Mouse (Mus musculus): ENCODE measurements around the gene Ak8. TPM values are rescaled to one million over a fixed set of nuclear protein-coding genes. Genes with fewer than 3 reads are reported as not detected.

Ak8 gene
- polyA plus RNA-seq, 1 experiment = not detected

GRCm38 (mm10) chr2:28781310-28781709 is 81.3 kb downstream of the Ak8 start:
- H3K4me1 ChIP-seq = peaks cover 15% of the 10 kb centered on the region
- H3K27me3 ChIP-seq (replicated peaks) = peaks cover 70% of the 10 kb centered on the region
- H3K9me3 ChIP-seq = peaks cover 23% of the 10 kb centered on the region
- TF ChIP-seq GATA1 (IDR thresholded peaks at IDR 0.05; ENCODE audit: borderline replicate concordance, low read length) (no peak), FLI1 (IDR thresholded peaks at IDR 0.05; ENCODE audit: low read length) (no peak)
- H3K36me3 ChIP-seq (replicated peaks; ENCODE audit: low read length) = no peaks in the 10 kb centered on the region
- no peak overlapping the region for H3K4me3 ChIP-seq (replicated peaks)

- H3K36me3 ChIP-seq (replicated peaks; ENCODE audit: low read length) = no peaks in the 10 kb centered on the region
- H3K4me1 ChIP-seq = peaks cover 35% of the 10 kb centered on the region
- H3K9me3 ChIP-seq = peaks cover 16% of the 10 kb centered on the region
- H3K27me3 ChIP-seq (replicated peaks) = peaks cover 54% of the 10 kb centered on the region
- no peak overlapping the region for H3K4me3 ChIP-seq (replicated peaks)
- no peak for TF ChIP-seq FLI1 (IDR thresholded peaks at IDR 0.05; ENCODE audit: low read length)
- no peak for TF ChIP-seq GATA1 (IDR thresholded peaks at IDR 0.05; ENCODE audit: borderline replicate concordance, low read length)
Observed at GRCm38 (mm10) chr2:28786355-28787066, 86.5 kb downstream of the Ak8 start.

GRCm38 (mm10) chr2:28787067-28787619 is 87.2 kb downstream of the Ak8 start:
- peaks cover 57% of the 10 kb centered on the region for H3K27me3 ChIP-seq (replicated peaks)
- TF ChIP-seq GATA1 (IDR thresholded peaks at IDR 0.05; ENCODE audit: borderline replicate concordance, low read length) (no peak), FLI1 (IDR thresholded peaks at IDR 0.05; ENCODE audit: low read length) (no peak)
- no peak overlapping the region for H3K4me3 ChIP-seq (replicated peaks)
- H3K4me1 ChIP-seq = peaks cover 40% of the 10 kb centered on the region
- H3K36me3 ChIP-seq (replicated peaks; ENCODE audit: low read length) = no peaks in the 10 kb centered on the region
- peaks cover 16% of the 10 kb centered on the region for H3K9me3 ChIP-seq

- Histone ChIP-seq H3K36me3 (replicated peaks; ENCODE audit: low read length) (no peaks in the 10 kb centered on the region), H3K4me1 (peaks cover 41% of the 10 kb centered on the region), H3K27me3 (replicated peaks) (peaks cover 37% of the 10 kb centered on the region), H3K9me3 (no peaks in the 10 kb centered on the region), H3K4me3 (replicated peaks) (peak overlapping the region; percentile 62)
- TF ChIP-seq GATA1 (IDR thresholded peaks at IDR 0.05; ENCODE audit: borderline replicate concordance, low read length) = no peak
- no peak for TF ChIP-seq FLI1 (IDR thresholded peaks at IDR 0.05; ENCODE audit: low read length)
Observed at GRCm38 (mm10) chr2:28792931-28793610, 93.1 kb downstream of the Ak8 start.

GRCm38 (mm10) chr2:28794623-28795022 is 94.7 kb downstream of the Ak8 start:
- no peak for TF ChIP-seq FLI1 (IDR thresholded peaks at IDR 0.05; ENCODE audit: low read length)
- TF ChIP-seq GATA1 (IDR thresholded peaks at IDR 0.05; ENCODE audit: borderline replicate concordance, low read length) = no peak
- Histone ChIP-seq H3K4me3 (replicated peaks) (no peak overlapping the region), H3K36me3 (replicated peaks; ENCODE audit: low read length) (no peaks in the 10 kb centered on the region), H3K27me3 (replicated peaks) (peaks cover 31% of the 10 kb centered on the region), H3K9me3 (no peaks in the 10 kb centered on the region), H3K4me1 (peaks cover 50% of the 10 kb centered on the region)

- no peak for TF ChIP-seq FLI1 (IDR thresholded peaks at IDR 0.05; ENCODE audit: low read length)
- TF ChIP-seq GATA1 (IDR thresholded peaks at IDR 0.05; ENCODE audit: borderline replicate concordance, low read length) = no peak
- Histone ChIP-seq H3K4me1 (peaks cover 49% of the 10 kb centered on the region), H3K27me3 (replicated peaks) (peaks cover 42% of the 10 kb centered on the region), H3K36me3 (replicated peaks; ENCODE audit: low read length) (no peaks in the 10 kb centered on the region), H3K4me3 (replicated peaks) (peak overlapping the region; percentile 28), H3K9me3 (no peaks in the 10 kb centered on the region)
Observed at GRCm38 (mm10) chr2:28796298-28796697, 96.3 kb downstream of the Ak8 start.

- Histone ChIP-seq H3K4me3 (replicated peaks) (no peak overlapping the region), H3K4me1 (peaks cover 51% of the 10 kb centered on the region), H3K36me3 (replicated peaks; ENCODE audit: low read length) (no peaks in the 10 kb centered on the region), H3K9me3 (no peaks in the 10 kb centered on the region), H3K27me3 (replicated peaks) (peaks cover 44% of the 10 kb centered on the region)
- TF ChIP-seq GATA1 (IDR thresholded peaks at IDR 0.05; ENCODE audit: borderline replicate concordance, low read length) (no peak), FLI1 (IDR thresholded peaks at IDR 0.05; ENCODE audit: low read length) (no peak)
Observed at GRCm38 (mm10) chr2:28797490-28798106, 97.6 kb downstream of the Ak8 start.

- no peaks in the 10 kb centered on the region for H3K36me3 ChIP-seq (replicated peaks; ENCODE audit: low read length)
- TF ChIP-seq FLI1 (IDR thresholded peaks at IDR 0.05; ENCODE audit: low read length) (no peak), GATA1 (IDR thresholded peaks at IDR 0.05; ENCODE audit: borderline replicate concordance, low read length) (no peak)
- no peaks in the 10 kb centered on the region for H3K9me3 ChIP-seq
- no peak overlapping the region for H3K4me3 ChIP-seq (replicated peaks)
- H3K4me1 ChIP-seq = peaks cover 49% of the 10 kb centered on the region
- H3K27me3 ChIP-seq (replicated peaks) = peaks cover 51% of the 10 kb centered on the region
Observed at GRCm38 (mm10) chr2:28798390-28798789, 98.4 kb downstream of the Ak8 start.

- Histone ChIP-seq H3K36me3 (replicated peaks; ENCODE audit: low read length) (no peaks in the 10 kb centered on the region), H3K4me3 (replicated peaks) (no peak overlapping the region), H3K9me3 (no peaks in the 10 kb centered on the region), H3K27me3 (replicated peaks) (peaks cover 45% of the 10 kb centered on the region), H3K4me1 (peaks cover 51% of the 10 kb centered on the region)
- TF ChIP-seq GATA1 (IDR thresholded peaks at IDR 0.05; ENCODE audit: borderline replicate concordance, low read length) (no peak), FLI1 (IDR thresholded peaks at IDR 0.05; ENCODE audit: low read length) (no peak)
Observed at GRCm38 (mm10) chr2:28799575-28799974, 99.6 kb downstream of the Ak8 start.

Data from megakaryocyte, embryonic 14.5 days (primary cell).